Mouse (Mus musculus) c-Kit-positive CD71-negative TER-119-negative erythroid progenitor cells, embryonic 14.5 days (primary cell): ENCODE data around the gene Nrg4.
"Not testable (repeated sequence)": the region's sequence is repeated elsewhere in the genome, so short reads cannot be mapped to it uniquely, and the experiment has no call there.

Source experiments
- DNase-seq: peaks from one replicate; pipeline ENCODE4 v3.0.0-alpha.2; 2013; ENCODE audit warnings: low read depth

The Nrg4 gene

DNA sequence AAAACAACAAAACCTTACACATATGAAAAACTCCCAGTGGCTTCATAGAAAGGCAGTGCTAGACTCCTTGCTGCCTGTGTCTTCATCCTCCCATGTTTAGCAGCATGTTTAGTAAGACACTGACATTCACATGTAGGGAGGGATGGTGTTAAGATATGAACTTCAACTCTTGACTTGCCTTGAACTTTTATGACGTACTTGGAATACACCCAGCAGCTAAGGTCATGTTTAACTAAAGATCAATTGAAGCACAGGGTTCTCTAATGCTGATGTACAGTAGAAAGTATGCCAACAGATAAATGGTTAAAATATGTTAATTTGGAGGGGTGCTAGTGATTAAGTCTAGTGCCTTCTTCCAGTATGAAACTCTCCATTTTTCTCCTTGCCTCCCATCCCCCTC, 4.0 kb downstream of the Nrg4 start:
- no peak for DNase-seq

GRCm38 (mm10) chr9:55313619-55314261, 12.9 kb downstream of the Nrg4 start:
- no peak for DNase-seq

- peak; percentile 61 for DNase-seq
These were observed 15.1 kb downstream of the Nrg4 start for GRCm38 (mm10) chr9:55311560-55311959.

DNA sequence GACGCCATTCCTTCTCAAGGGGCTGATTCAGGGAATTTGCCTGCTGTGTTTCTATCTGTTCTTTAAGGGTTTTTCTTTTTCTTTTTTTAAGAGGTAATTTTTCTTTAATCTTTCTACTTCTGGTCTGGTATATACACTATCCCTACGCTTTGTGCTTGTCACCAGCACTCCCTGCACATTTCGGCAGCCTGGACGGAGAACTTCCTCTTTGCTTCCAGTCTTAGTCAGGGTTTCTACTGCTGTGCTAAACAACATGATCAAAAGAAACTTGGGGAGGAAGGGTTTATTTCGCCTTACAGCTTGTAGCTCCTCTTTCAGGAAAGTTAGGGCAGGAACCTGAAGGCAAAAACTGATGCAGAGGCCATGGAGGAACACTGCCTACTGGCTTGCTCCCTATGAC, 18.2 kb downstream of the Nrg4 start:
- no peak for DNase-seq

DNA sequence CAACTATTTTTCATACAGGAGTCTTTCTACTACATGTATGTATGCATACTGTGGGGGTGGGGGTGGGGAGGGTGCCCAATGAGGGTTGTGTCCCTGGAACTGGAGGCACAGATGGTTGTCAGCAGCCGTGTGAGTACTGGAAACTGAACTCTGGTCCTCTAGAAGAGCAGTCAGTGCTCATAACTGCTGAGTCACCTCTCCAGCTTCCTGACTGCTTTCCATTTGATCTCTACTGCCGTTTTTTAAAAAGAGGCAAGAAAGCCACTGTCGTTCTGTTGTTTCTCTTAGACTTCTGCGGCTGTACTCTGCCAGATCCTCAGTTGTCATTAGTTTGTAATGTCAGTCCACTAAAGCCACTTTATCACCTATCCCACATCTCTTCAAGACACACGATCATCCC, 19.1 kb downstream of the Nrg4 start:
- no peak for DNase-seq

DNA sequence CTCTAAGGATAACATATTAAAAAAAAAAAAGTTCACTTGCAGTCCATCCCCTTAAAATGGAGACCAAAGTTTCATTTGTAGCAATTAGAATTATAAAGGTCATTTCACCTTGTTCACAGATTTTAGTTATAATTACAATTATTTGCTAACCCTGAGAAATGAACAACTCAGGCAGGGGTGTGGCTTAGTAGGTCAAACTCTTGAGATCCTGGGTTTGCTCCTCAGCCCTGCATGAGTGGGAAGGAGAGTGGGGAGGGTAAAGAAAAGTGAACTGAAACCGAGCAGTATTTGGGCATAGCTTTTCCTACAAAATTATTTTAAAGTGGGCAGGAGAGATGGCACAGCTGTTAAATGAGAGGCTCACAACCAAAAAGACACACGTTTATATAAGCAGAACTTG, 19.6 kb downstream of the Nrg4 start:
- no peak for DNase-seq

- no peak for DNase-seq
These were observed 30.4 kb downstream of the Nrg4 start for GRCm38 (mm10) chr9:55296221-55296620.

GRCm38 (mm10) chr9:55291966-55292365, 34.7 kb downstream of the Nrg4 start:
- DNase-seq: no peak

DNA sequence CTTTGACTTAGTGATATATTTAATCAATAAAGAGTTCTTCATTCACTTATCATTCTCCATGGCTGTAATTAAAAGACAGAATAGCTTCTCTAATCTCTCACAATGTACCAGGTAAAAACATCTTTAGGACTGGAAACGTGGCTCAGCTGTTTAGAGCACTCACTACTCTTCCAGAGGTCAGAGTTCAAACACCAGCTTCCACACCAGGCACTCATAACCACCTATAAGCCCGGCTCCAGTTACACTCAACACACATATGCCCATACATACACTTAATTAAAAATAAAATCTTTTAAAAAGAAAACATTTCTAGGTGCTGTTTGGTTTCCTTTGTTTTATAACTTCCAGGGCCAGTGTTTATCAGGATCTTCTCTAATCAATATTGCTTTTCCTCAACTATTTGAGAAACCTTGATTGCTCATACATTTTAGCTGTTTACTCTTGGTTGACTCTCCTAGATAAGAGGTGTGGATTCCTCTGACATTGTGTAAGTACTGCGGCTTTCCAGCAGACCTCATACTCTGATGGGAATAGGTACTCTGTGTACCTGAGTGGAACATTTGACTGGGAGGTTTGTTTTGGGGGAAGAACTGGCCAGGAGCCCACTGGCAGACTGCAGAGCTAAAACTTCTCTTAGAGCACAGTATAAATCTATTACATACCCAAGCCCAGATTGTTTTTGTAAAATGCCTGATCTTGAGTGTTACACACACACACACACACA, 37.0 kb downstream of the Nrg4 start:
- DNase-seq: no peak

DNA sequence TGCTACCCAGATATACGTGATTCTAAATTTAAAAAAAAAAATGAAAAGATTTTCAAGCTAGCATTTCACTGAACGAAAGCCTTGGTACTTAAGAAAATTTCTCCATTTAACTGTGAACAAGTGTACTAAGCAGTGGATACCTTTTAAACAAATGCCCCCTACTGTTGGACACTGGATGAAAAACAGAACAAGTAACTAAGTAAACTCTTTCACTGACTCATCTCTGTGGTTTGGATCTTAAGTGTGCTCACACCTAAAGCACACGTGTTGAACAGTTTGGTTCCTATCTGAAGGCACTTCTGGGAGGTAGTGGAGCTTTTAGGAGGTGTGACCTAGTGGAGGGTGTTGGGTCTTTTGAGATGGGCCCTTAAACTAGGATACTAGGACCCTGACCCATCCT, 41.4 kb downstream of the Nrg4 start:
- DNase-seq: no peak

GRCm38 (mm10) chr9:55283516-55283915, 43.1 kb downstream of the Nrg4 start:
- peak; percentile 64 for DNase-seq

DNA sequence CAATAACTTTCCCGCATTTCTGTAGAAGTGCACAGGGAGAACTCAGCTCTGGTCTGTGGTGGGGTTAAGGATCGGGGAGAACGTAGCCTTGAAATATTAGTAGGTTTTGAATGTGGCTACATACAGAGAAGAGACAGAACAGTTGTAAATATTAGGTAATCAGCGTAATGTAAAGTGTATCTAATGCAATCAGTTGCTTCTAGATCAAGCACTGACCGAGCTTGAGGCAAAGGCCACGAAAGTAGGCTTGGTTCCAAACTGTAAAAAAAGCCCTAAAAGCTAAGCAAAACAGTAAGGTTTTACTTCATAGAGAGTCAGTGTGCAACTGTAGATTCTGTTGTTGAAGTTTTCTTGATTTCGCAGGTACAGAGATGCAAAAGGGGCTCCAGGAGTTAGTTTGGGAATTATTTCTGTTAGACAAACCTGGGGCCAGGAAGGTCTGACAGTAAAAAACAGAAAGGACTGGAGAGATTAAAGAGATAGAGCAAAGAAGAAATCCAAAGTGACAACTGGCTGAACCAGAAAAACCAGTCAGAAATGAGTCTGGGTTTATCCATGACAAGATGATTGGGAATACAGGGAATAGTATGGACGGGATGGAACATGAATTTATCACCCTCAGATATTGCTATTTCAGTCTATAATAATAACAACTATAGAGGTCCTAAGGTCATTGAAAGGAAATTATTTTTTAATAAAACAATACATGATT, 47.4 kb downstream of the Nrg4 start:
- DNase-seq: no peak

DNA sequence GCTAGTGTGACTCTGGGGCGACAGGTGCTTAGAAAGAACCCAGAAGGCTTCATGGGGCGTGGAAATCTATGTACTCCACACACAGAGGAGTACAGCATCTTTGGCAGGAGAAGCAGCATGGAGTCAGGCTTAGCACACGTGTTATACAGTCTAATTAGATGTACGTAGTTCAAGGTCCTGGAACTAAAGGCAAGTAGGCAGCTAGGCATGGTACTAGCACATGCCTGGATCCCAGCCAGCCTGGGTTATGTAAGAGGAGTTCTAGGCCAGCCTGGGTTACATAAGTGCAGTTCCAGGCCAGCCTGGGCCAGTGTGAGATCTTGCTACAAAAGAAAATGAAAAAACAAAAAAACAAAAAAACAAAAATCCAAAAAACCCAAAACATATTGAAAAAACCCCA, 49.1 kb downstream of the Nrg4 start:
- DNase-seq: no peak

- no peak for DNase-seq
These were observed 52.7 kb downstream of the Nrg4 start for GRCm38 (mm10) chr9:55273906-55274305.

- no peak for DNase-seq
These were observed 54.6 kb downstream of the Nrg4 start for GRCm38 (mm10) chr9:55271960-55272560.

DNA sequence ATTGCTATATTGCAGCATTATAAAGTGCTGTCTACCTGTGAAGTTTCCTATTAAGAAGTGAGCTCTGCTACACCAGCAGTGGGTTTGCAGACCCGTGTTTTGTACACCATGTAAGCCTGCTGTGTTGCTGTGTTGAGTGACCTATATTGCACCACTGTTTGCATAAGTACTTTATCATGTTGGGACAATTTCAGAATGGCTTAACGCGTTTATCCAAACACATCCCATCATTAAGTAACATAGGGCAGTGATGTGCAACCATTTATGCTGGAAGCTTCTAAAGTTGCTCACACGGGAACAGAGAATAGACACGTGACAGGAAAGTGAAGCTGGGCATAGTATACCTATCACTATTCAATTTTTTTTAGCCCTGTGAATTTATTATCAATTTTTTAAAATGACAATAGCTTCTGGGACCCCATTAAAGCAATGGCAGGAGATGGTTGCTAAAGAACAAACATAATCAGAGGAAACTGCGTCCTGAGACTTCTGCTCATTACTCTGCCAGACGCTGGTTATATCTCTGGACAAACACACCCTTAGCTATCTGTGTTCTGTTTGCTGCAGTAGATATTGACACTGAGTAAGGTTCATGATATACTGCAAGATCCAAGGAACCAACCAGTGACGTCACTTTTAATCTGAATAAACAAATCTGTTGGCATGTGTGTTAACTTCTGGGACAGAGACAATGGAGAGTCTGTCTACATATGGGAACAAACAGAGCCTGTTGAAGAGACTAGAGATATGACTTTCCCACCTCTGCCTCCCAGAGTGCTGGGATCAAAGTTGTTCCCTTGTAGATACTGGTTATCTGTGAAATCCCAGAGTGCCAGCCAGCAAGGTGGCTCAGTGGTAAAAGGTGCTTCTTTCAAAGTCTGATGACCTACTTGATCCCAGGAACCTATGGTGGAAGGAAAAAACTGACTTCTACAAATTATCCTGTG, 62.0 kb downstream of the Nrg4 start:
- DNase-seq: no peak

DNA sequence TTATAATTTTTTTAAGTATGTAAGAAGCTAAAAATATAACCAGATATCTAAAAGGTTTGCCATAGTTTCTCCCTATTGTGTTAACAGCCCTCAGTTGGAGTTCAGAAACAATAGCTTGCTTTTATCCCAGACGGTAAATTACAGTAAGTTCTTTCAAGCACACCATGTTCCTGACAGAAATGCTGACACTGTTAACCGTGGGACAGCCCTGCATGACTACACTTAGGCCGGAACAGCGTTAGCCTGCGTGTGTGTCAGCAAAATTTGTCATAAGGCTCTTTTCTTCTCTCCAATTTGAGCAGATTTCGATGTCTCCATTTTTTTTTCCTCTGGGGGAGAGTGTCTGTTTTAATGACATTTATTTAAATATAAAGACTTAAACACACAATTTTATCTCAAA, 66.9 kb downstream of the Nrg4 start:
- no peak for DNase-seq

- no peak for DNase-seq
These were observed 69.5 kb downstream of the Nrg4 start for GRCm38 (mm10) chr9:55257105-55257504.

DNA sequence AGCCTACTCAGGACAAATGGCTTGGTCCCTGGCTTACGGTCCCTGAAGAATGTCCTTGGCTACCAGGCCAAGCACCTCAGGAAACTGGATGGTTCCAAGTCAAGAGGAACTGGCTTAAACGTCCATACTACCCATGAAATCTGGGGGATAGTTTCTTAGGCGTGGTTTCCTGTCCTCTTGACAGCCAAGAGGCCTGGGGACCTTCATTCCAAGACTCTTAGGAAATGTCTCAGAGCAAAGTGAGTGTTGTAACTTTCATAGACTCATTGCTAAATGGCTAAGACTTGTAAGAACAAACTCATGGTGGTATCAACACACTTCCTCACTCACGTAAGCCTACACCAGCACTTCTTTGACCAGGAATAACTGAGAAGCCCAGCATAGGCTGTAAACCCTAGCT, 71.0 kb downstream of the Nrg4 start:
- no peak for DNase-seq

DNA sequence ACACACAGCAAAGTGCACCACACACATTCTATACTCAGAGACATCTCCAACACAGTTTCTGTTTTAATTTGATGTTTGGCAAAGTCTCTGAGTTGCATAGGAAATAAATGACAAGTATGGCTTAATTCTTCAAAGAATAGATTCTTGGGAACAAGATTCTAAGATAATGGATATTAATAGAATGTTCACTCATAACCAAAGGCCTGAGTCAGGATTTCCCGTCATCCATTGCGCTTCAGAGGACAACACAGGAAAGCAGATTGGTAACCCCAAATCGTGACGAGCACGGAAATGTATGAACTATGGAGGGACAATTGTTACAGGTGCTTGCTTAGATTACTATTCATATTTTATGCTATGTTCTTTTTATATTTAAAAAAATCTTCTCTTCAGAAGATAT, 71.6 kb downstream of the Nrg4 start:
- no peak for DNase-seq

GRCm38 (mm10) chr9:55253849-55254248, 72.8 kb downstream of the Nrg4 start:
- no peak for DNase-seq

GRCm38 (mm10) chr9:55252097-55252496, 74.5 kb downstream of the Nrg4 start:
- DNase-seq: not testable (repeated sequence)
